Mouse (Mus musculus): Measurements from ENCODE around the gene Clcnkb.

The Clcnkb gene

DNA sequence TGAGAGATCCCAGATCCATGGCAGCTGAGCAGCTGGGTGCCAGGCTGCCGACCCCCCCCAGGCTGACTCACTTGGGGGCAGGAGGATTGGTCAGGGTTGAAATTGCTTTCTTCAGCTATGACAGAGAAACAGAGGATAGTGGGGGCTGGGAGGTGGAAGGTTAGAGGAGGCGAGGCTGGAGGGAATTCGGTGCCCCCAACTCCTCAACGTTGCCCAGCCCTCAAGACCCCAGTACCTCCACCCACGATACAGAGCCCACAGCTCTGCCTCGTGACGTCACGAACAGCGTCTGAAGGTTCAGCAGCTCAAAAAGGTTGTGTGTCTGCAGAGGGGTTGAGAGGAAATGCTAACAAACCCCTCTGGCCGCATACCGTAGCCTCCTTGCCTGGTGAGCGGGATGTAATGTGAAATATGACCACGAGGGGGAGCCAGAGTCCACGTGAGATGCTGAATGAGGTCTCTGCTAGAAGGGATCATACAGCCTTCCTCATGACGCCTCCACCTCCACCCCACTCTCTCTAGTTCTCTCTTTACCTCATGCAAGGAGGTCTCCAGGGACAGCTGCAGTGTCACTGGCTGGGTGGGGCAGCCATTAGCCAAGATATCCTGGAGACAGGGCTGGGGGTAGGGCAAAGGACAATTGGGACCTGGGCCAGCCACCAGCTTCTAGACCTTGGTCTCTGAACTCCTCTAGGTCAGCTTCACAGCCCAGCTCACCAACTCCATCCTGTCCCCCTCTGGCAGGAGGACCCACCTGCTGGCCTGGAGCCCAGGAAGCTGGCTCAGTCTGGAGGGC lies 11.1 kb downstream of the Clcnkb start:
- DNase-seq (ENCODE audit: low spot score) = peak; percentile 85

DNA sequence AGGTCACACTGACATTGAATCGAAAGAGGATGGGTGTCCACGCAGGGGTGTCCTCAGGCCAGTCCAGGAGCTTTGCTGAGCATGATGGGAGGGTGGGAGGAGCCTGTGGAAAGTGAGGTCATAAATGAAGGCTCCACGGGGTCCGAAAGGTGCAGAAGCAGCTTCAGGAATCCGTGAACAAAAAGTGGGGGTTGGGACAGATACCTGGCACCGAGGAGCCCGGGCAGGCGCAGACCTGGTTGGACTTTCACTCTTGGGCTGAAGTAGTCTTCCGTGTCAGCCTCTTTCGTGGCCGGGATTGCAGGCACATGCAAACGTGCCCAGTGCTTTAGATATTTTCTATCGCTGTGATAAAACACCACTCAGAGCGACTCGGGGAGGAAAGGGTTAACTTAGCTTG lies 15.6 kb downstream of the Clcnkb start:
- no peak for DNase-seq (ENCODE audit: low spot score)

DNA sequence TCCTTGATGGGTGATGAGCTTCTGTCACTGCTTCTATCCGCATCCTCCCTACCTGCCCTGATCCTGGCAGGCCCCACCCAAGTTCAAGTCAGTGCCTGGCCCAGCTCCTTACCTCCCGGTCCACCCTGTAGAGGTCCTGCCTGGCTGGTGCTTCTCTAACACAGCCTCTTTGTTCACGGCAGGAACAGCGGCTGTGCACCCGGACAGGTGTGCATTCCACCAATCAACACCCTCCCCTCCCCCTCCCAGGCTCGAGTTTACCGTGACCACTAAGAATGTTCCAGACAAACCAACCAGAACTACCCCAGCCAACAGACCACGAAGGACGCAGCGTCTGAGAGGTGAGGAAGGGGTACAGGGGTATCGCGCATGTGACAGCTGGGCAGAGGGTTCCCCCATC lies 17.3 kb downstream of the Clcnkb start, which contains the start of gene Clcnka:
TSS of gene Clcnka (minus strand) at position 180 of the 400 bp plus-strand sequence.
- DNase-seq (ENCODE audit: low spot score) = no peak

DNA sequence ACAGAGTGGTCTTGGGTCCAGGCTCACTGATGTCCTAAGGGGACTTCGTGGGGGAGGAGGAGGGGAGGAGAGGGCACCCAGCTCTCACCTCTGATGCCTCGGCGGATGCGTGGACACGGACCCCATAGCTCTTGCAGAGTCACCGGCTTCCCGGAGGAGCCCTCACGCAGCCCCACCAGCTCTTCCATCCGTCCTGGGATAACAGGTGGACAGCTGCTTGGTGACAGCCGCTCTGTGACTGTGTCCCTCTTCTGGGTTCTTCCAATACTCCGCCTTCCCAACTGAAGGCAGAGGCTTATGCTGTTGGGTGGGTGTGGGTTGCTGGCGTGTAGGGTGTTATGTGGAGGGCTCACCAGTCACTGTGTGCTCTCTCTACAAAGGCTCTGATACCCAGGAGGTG lies 18.0 kb downstream of the Clcnkb start:
- DNase-seq (ENCODE audit: low spot score) = no peak

DNA sequence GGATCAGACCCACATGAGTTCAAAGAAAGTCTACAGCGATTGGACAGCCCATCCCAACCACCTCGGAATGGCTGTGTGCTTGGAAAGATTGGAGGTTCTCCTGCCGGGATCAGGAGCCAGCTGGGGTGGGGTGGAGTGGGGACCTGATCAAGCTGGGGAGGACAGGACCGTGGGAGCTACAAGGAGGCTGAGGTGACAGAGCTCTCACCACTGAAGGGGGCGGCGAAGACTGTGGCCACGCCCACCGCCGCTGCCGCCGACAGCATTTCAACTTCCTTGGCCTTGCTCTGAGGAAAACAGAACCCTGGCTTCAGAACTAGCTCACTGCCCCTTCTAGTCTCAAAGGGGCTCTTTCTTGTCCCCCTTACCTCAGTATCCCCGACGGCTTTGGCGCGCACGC lies 21.1 kb downstream of the Clcnkb start:
- DNase-seq (ENCODE audit: low spot score) = no peak

DNA sequence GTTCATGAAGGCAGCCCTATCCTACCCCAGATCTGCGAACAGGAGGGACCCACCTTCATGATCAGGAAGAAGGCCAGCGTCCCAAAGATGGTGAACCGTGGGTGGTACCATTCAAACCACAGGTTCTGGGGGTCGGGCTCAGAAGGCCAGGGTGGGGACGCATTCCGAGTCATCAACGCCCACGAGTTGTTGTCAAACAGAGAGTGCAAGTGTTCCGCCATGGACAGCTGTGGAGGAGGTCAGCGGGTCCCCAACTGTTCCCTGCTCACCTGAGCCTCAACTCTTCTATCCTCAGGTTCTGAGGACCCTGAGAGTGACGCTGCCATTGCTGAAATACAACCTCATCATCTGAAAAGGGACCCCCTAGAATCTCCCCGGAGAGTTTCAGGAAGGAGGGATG lies 24.5 kb downstream of the Clcnkb start:
- DNase-seq (ENCODE audit: low spot score) = no peak

DNA sequence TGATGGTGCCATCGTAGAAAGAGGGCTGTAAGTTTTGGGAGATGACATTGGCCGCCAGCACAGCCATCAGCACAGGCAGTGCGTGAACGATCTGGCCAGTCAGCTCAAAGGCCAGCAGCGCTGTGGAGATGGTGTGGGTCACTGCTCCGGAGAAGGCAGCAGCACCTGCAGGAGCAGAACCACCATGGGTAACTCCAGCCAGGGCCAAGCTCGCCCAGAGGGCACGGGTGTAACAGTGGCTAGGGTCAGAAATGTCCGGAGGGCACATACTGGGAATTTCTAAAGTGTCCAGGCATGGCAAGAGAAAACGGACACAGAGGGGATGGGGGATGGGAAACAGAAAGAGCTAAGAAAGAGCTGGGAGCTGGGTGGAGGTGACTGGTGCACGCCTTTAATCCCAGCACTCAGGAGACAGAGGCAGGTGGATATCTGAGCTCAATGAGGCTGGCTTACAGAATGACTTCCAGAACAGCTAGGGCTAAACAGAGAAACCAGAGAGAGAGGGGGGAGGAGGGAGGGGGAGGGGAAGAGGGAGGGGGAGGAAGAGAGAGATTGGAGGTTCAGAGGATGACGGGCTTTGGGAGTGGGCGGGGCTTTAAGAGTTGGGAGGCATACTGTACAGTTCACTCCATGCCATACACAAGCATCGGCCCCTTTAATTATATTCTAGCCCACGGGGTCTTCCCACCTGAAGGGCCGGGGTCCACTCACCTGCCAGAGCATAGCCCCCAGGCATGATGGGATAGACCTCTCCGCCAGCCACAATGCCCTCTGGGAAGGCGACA lies 26.3 kb downstream of the Clcnkb start:
- DNase-seq (ENCODE audit: low spot score) = no peak

DNA sequence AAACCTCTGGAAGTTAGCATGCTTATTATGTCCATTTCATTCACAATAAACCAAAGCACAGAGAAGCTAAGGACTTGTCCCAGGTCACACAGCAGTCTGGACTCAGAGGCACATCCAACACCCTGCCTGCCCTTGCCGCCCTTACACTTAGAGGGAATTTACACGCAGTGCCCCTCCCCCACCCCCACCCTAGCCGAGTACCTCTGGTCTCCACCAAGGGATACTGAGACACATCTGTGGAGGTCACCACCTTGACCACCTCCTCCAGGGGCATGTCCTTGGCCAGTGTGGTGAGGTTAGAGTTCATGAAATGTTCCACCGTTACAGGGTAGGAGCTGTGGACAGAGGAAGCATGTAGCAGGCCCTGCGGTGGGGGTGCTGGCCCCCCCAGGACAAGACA lies 27.9 kb downstream of the Clcnkb start:
- DNase-seq (ENCODE audit: low spot score) = no peak

DNA sequence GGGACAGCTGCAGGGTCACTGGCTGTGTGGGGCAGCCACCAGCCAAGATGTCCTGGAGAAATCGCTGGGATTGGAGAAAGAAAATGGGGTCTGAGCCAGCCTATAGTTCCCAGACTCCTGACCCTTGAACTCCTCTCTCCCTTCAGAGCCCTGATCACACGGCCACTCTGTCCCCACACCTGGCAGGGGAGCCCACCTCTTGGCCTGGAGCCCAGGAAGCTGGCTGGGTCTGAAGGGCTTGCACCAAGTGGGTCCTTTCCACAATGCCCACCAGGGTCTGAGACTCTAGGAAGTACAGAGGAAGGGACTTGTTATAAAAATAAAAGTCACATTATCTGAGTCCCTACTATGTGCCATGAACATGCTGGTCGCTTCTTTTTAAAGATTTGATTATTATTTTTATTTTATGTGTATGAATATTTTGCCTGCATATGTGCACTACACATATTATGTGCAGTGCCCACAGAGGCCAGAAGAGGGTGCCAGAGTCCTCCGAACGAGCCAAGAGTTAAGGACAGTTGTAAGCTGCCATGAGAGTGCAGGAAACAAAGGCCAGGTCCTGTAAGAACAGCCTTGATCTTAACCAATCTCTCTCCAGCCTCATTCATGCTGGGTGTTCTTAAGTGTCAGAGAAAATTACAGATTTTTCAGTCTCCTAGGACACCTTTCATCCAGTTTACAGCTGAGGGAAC lies 28.6 kb downstream of the Clcnkb start:
- DNase-seq (ENCODE audit: low spot score) = peak; percentile 71

DNA sequence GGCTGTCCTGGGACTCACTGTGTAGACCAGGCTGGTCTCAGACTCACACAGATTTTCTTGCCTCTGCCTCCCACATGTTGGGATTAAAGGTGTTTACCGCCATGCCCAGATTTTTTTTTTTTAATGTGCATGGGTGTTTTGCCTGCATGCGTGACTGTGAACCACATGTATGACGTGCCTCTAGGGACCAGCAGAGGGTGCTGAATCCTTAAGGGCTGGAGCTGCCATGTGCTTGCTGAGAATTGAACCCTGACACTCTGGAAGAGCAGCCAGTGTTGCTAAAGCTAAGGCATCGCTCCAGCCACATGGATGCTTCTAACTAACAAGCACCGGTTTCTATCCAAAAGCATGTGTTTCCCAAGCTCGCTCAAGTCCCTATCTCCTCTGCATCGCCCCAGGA lies 29.7 kb downstream of the Clcnkb start:
- no peak for DNase-seq (ENCODE audit: low spot score)

DNA sequence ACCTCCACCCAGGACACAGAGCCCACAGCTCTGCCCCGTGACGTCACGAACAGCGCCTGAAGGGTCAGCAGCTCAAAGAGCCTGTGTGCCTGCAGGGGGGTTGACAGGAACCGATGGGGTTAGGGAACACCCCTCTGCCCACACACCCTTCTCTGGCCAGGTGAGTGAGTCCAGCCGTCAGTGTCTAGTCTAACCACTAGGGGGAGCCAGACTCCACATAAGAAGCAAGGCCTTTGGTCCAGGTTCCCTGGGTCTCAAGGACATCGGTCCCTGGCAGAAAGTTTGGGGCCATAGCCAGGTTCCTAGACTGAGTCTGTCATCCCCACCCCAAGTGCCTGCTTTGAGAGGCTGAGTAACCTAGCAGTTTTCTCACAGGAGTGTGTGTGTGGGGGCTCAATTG lies 30.5 kb downstream of the Clcnkb start:
- peak; percentile 64 for DNase-seq (ENCODE audit: low spot score)

DNA sequence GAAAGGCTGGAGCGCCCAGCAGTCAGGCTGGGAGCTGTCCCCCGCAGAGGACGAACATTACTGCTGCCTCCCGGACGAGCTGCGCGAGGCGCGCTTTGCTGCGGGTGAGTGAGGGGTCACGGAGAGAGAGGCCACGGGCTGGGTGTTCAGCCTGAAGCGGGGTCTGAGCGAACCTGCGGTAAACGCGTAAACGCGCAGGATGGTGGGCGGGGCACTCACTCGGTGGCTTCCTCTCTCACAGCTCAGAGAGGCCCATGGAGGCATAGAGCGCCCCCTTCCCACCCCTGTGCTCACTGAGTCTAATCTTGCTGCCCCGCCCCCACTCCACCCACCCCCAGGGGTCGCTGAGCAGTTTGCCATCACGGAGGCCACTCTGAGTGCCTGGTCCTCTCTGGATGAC lies 33.4 kb downstream of the Clcnkb start:
- DNase-seq (ENCODE audit: low spot score) = no peak

DNA sequence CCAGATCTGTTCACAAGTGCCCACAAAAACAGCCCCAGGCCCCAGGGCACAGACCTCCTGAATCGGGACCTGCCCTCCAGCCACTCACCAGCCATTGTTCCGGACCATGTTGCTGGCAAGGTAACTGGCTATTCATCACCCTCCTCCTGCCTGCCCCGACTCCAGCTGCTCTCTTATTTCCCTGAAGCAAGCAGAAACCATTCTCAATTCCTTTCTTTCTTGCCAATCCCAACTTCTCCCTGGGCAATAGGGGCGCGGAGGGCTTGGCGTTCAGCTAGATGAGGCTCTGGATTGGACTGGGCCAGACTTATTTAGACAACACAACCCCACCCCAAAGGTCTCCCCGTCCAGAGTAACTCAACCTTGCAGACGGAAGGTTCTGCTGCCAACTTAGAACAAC lies 36.1 kb downstream of the Clcnkb start:
- no peak for DNase-seq (ENCODE audit: low spot score)

DNA sequence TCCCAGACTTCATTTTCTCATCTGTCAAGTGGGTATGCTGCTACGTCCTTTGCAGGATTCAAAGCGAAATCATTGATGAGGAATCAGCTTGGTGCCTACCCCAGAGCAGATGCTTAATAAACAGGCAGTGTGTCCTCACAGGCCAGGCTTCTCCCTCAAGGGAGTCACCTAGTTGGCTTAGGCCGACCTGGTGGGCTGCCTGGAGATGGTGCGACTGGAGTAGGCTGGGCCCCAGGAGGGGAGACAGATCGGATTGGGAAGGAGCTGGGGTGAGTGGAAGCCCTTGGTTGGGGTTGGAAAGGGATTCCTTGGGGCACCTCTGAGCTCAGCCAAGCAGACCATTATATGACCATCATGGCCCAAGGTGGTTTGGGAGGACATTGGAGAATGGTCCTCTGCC lies 43.4 kb downstream of the Clcnkb start:
- DNase-seq (ENCODE audit: low spot score) = no peak

DNA sequence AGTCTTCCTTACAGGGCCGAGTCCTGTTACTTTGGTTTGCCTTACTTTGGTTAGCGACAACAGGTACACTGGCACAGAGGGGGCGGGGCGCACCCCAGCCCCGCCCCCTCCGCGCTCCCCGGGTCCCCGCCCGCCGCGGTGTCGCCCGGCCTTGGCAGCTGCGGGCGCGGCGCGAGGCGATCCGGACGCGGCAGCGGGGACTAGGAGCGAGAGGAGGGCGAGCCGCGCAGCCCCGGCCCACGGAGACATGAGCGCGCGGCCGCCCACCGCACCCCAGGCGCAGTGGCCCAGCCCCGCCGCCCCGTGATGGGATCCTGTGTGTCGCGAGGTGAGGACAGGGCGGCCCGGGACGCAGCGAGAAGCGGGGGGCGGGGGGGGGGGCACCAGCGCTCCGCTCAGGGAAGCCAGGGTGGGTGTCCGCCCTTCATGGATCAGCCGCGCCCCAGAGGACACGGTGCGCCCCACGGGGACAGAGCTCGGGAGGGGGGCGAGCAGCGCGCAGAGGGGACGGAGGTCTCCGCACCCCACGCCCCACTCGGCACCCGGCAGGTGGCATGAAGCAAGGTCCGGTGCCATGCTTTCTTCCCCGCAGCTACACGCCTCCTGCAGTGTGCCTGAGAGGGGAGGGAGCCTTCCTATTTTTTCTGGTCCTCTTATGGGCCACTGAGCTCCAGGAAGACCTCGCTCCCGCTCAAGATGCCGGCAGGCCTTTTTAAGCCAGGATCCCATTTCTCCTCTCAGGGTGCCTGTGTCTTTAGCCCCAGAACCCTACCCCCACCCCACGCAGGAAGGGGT lies 47.6 kb downstream of the Clcnkb start, which contains the start of gene Fam131c:
TSS of gene Fam131c (plus strand) at position 224 of the 795 bp plus-strand sequence.
- DNase-seq (ENCODE audit: low spot score) = no peak

DNA sequence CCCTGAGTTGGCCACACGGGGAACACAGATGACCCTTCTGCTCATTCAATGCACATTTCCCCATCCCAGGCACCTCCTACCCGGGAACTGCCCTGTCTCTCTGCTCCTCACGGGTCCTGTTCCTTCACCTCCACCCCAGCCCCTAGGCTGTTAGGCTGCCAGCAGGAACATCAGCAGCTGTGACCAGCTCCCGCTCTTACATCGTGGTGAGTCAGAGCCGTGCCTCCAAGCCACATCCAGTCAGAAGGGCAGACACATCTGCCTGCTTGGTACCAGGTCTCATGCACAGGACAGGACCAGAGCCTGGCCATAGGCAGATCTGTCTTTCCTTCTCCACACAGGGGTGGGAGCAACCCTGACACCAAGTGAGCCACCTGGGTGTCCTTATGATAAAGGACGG lies 49.9 kb downstream of the Clcnkb start:
- DNase-seq (ENCODE audit: low spot score) = no peak

DNA sequence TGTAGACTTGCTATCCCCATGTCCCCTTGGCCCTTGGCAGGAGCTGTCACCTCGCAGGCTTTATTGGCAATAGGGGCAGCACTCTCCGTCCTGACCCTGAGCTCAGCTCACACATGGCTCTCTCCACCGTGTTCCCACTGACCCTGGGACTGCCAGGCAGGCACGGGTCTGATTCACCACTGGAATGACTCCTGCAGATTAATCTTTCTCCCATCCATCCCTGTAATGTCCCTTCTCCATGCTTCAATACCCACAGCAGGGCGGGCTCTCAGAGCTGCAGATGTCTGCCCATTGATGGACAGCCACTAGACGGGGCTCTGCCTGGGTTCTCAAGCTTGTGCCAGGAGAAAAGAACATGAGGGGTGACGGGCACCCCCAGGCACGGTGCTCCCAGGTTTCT lies 50.7 kb downstream of the Clcnkb start:
- no peak for DNase-seq (ENCODE audit: low spot score)

DNA sequence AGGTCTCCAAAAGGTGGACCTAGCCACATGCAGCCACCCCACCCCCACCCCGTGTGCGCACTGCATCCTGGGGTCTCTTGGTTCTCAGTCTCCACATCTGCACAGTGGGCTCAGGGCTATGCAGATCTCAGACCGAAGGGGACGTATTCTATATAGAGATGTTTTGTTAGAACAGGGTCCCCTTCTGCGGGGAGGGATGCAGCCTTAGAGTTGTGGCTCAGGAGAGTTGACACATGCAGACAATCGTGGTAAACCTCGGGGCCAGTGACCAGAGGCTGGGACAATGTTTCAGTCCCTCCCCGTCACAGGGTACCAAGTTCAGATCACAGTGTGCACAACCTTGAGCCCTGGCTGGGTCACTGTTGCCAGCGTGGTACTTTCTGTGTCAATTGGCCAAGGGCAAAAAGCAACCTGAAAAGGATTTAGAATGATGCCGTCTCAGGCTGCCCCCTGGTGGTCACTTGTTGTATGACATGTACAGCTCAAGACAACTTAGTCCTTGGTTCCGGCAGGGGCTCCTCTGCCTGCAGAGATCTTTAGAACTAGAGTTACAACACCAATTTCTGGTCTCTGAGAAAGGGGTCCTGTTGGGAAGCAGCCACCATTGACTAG lies 52.8 kb downstream of the Clcnkb start:
- peak; percentile 82 for DNase-seq (ENCODE audit: low spot score)

DNA sequence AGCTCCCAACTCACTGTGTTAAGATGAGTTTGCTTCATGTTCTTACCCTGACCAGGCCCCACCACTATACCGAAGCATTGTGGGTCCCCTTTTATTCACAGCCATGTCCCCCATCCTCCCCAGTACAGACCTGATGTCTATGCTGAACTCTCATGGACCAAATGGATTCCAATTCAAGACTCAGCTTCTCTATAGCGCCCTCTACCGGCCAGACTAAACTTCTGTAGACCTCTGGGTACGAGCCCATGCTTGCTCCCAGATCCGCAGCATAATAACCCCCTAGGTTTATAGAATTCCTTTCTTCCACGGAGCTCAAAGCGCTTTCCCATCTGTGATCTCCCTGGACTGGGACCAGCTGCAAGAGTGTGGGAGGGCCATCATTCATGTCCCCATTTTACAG lies 55.0 kb downstream of the Clcnkb start:
- DNase-seq (ENCODE audit: low spot score) = no peak

DNA sequence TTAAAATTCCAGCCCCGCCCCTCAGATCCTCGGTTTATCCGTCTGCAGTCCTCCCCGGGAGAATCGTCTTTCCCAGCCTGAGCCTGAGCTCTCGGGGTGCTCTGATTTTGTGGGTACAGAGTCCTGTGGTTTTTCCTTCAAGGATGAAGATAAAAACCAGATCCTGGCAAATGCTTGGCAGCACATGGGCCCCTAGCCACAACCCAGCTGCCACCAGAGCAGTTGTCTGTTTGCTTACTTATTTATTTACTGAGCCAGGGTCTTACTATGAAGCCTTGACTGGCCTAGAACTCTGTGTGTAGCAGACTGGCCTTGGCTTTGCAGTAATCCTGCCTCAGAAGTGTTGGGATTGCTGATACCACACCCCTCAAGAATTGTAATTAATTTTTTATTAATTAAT lies 56.6 kb downstream of the Clcnkb start:
- no peak for DNase-seq (ENCODE audit: low spot score)

DNA sequence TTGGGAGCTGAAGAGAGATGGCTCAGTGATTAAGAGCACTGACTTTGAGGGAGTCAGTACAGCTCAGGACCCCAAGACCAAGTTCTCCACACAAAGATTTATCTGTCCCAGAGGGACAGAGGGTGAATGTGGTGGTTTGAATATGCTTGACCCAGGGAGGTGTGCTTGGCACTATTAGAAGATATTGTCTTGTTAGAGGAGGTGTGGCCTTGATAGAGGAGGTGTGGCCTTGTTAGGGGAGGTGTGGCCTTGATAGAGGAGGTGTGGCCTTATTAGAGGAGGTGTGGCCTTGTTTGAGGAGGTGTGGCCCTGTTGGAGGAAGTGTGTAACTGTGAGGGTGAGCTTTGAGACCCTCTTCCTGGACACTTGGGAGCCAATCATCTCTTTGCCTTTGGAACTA lies 58.0 kb downstream of the Clcnkb start:
- no peak for DNase-seq (ENCODE audit: low spot score)

All from lung, postnatal 25 days (tissue).